Mouse (Mus musculus) CD4-positive helper T cell, adult 2 months (primary cell): Measurements from ENCODE around the gene Sytl3.
"Not testable (repeated sequence)": the region's sequence is repeated elsewhere in the genome, so short reads cannot be mapped to it uniquely, and the experiment has no call there.

Experiments used
- DNase-seq: peaks from one replicate; pipeline ENCODE4 v3.0.0-alpha.2; 2012; ENCODE audit warnings: low read depth, missing footprints, low spot score

Gene Sytl3

GRCm38 (mm10) chr17:6646841-6647240 lies 12.1 kb upstream of the Sytl3 start:
- not testable (repeated sequence) for DNase-seq

- not testable (repeated sequence) for DNase-seq
Observed at GRCm38 (mm10) chr17:6647452-6647851, 11.4 kb upstream of the Sytl3 start.

- not testable (repeated sequence) for DNase-seq
Observed at GRCm38 (mm10) chr17:6650904-6651565, 7.9 kb upstream of the Sytl3 start.

GRCm38 (mm10) chr17:6653341-6653946 lies 5.4 kb upstream of the Sytl3 start:
- not testable (repeated sequence) for DNase-seq

GRCm38 (mm10) chr17:6655087-6655511 lies 3.8 kb upstream of the Sytl3 start:
- peak; percentile 85 for DNase-seq

- peak; percentile 77 for DNase-seq
Observed at GRCm38 (mm10) chr17:6655567-6656281, 3.2 kb upstream of the Sytl3 start, which contains the start of gene Dynlt1f. Dynlt1f (minus strand) TSS chr17:6655900.

- not testable (repeated sequence) for DNase-seq
Observed at GRCm38 (mm10) chr17:6656471-6656870, 2.4 kb upstream of the Sytl3 start.

GRCm38 (mm10) chr17:6660589-6660988 lies 1.7 kb downstream of the Sytl3 start:
- not testable (repeated sequence) for DNase-seq

GRCm38 (mm10) chr17:6661093-6661816 lies 2.4 kb downstream of the Sytl3 start:
- peak; percentile 55 for DNase-seq

- DNase-seq: peak; percentile 26
Observed at GRCm38 (mm10) chr17:6662840-6663239, 3.9 kb downstream of the Sytl3 start.

GRCm38 (mm10) chr17:6665389-6665788 lies 6.5 kb downstream of the Sytl3 start:
- DNase-seq: not testable (repeated sequence)

- not testable (repeated sequence) for DNase-seq
Observed at GRCm38 (mm10) chr17:6668522-6668921, 9.6 kb downstream of the Sytl3 start.

GRCm38 (mm10) chr17:6674297-6674696 lies 15.4 kb downstream of the Sytl3 start:
- DNase-seq: not testable (repeated sequence)

- DNase-seq: not testable (repeated sequence)
Observed at GRCm38 (mm10) chr17:6678063-6678462, 19.2 kb downstream of the Sytl3 start.

GRCm38 (mm10) chr17:6681721-6682120 lies 22.8 kb downstream of the Sytl3 start:
- DNase-seq: not testable (repeated sequence)

- DNase-seq: not testable (repeated sequence)
Observed at GRCm38 (mm10) chr17:6683702-6684101, 24.8 kb downstream of the Sytl3 start.

- not testable (repeated sequence) for DNase-seq
Observed at GRCm38 (mm10) chr17:6684464-6685287, 25.8 kb downstream of the Sytl3 start.

- not testable (repeated sequence) for DNase-seq
Observed at GRCm38 (mm10) chr17:6685288-6685818, 26.5 kb downstream of the Sytl3 start.

- peak; percentile 50 for DNase-seq
Observed at GRCm38 (mm10) chr17:6686299-6686971, 27.5 kb downstream of the Sytl3 start.

GRCm38 (mm10) chr17:6689344-6689743 lies 30.5 kb downstream of the Sytl3 start:
- not testable (repeated sequence) for DNase-seq
